Mouse (Mus musculus): ENCODE measurements around the gene BC067074. TPM values are rescaled to one million over a fixed set of nuclear protein-coding genes. Genes with fewer than 3 reads are reported as not detected.

BC067074 gene
- polyA plus RNA-seq (2012; rRNA removed; ENCODE audit: low replicate concordance) = 6.9 and 10.2 TPM in 2 replicates

GRCm38 (mm10) chr13:113292975-113293706 lies at the start of gene BC067074:
Gene BC067074, plus strand, starts transcription at chr13:113293159.

Other genes starting within 250 kb of the BC067074 start
- gene Gpx8, start 246.7 kb upstream of the BC067074 start, polyA plus RNA-seq (2012; rRNA removed; ENCODE audit: low replicate concordance) = 17.9 and 26.8 TPM in 2 replicates
- gene Gzma, start 192.2 kb upstream of the BC067074 start, polyA plus RNA-seq (2012; rRNA removed; ENCODE audit: low replicate concordance) = 1.5 and 2.3 TPM in 2 replicates
- gene Esm1, start 83.5 kb upstream of the BC067074 start, polyA plus RNA-seq (2012; rRNA removed; ENCODE audit: low replicate concordance) = 3.4 and 6.0 TPM in 2 replicates
- 0.15 TPM in 1 of 2 replicates, not detected in the other for gene Gzmk, start 67.3 kb upstream of the BC067074 start, polyA plus RNA-seq (2012; rRNA removed; ENCODE audit: low replicate concordance)